Mouse (Mus musculus) monocyte, adult 2 months (primary cell): ENCODE results near the gene Mtg2.
A peak's percentile ranks its signal among the peaks of the same experiment; 100 is the strongest.

Experiments
- DNase-seq, 2 experiments: peaks; one replicate each; pipeline ENCODE4 v3.0.0; 2022; ENCODE audit warnings: low spot score in 2 of 2, low read depth in 1 of 2

Gene Mtg2

DNA sequence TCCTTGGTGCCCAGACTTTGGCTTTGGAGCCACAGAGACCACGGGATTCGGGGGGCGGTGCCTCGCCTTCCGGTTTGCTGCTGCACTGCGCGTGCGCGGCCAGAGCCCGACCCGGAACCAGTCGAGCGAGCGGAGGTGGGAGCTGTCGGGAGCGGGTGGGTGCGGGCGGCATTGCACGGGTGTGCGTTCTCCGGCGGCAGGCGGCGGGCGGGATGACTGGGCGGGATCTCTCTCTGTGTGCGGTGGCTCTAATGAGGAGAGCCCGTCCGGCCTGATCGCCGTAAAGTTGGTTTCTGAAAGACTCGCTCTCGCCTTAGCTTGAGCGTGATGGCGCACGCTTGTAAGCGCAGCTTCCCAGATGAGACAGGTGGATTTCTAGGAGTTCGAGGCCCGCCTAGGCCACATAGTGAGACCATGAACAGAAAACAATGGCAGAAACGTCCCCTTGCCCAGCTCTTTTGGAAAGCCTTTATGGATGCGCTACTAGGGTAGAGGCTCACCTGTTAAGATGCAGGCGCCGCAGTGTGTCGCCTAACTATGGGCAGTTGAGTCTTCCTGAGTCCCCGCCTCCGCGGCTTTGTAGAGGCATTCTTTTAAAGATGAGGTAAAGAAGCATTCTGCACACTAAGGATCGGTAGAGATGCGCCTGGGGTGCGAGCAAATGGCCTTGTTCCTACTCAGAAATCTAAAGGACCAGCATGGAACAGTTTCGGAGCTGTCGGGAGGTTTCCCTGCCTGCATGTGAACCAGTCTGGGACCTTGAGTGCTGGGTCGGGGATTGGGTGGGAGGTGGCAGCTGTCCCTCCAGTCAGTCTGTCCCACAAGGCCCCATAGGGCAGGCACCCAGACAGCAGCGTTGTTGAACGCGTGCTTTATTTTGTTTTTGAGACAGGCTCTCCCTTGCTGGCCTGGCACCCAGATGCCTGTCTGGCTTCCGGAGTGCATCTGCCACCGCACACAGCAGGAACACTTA is at the start of gene Mtg2:
Gene Mtg2 (plus strand): TSS at position 108 of the 973 bp plus-strand sequence.
- peak; percentile 73 to 88 for DNase-seq

DNA sequence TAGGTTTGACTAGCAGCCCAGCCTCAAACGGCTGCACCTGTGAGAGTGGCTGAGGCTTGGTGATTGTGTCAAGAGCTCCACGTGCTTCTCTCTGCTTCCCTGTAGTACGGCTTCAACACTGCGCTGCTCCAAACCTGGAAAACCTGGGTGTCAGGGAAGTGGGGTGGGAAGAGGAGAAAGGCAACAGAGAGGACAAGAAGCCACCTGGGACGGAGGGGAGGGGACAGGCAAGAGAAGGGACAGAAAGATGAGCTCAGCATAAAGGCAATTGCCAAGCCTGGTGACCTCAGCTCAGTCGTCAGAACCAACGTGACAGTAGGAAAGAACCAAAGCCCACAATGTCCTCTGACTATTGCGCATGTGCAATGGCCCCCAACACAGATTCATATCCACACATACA is 49.5 kb upstream of the Mtg2 start:
- no peak for DNase-seq

DNA sequence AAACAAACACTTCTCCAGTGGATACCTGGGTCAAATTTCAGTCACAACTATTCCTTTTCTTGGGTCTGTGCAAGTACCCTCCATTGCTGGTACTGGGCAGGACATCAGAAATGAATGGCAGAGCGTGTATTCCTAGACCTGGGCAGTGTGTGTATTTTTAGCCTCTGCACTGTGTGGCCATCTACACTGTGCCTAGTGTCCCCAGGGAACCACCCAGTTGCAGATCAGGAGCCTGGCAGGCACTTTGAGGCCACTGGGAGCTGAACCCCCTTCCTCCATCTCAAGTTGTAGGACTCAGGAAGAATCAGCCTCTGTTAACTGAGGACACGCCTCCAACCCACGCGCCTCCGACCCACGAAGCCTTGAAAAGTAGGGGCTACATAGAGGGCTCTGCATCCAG is 47.6 kb upstream of the Mtg2 start:
- no peak for DNase-seq

DNA sequence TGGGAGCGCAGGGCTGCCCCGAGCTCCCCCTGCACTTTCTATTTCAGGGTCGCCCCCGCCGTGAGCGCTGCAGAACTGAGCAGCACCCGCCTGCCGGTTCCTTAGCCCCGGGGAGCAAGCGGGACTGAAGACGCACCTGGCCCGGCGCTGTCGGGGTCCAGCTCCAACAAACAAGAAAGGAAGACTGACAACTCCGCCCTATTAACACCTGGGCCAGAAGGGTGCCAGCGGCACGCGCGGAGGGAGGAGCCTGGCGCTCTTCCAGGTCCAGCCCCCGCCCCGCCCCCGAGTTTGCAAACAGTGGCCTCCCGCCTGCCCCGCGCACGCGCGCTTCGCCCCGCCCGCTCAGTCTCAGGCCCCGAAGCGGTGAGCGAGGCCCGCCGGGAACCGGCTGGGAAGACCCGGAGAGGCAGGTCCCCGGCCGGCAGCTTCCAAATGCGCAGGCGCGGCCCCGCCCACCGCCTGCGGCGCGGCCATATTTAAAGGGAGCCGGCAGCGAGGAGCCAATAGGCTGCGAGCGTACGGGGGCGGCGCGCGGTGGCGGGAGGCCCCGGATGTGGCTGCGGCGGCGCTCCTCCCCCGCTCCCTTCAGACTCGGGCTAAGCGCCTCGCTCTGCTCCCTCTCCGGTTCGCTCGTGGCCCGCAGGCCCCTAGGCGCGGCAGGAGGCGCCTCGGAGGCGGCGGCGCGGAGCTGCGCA is 45.8 kb upstream of the Mtg2 start, which contains the start of gene Lsm14b:
Gene Lsm14b (plus strand): TSS at position 587 of the 698 bp plus-strand sequence.
- DNase-seq, result peak; percentile 96 to 97

DNA sequence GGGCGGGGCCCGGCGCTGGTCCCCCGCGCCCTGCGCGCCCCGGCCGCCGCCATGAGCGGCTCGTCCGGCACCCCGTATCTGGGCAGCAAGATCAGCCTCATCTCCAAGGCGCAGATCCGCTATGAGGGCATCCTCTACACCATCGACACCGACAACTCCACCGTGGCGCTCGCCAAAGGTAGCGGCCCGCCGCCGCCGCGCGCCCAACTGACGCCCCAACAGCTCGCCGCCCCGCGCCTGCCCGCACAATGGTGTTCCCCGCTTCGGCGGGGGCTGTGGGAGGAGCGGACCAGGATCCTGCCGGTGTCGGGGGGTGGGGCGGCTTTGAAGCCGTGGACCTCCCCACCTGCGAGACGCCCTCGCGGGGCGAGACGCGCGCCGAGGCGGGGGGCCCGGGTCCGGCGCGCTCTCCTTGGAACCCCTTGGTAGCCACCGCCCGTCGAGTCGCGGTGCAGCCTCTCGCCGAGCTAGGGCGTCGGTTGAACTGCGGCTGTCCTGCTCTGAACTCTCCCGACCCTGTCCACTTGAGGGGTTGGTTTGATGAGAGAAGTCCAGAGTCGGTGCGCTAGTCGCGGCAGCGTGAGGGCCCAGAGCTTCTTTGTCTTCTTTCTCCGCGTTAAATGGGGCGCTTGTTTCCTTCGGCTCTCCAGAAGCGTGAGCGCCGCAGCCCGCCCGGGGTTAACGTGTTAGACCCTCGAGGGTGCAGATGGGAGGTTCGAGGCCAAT is 45.1 kb upstream of the Mtg2 start:
- DNase-seq, result no peak

DNA sequence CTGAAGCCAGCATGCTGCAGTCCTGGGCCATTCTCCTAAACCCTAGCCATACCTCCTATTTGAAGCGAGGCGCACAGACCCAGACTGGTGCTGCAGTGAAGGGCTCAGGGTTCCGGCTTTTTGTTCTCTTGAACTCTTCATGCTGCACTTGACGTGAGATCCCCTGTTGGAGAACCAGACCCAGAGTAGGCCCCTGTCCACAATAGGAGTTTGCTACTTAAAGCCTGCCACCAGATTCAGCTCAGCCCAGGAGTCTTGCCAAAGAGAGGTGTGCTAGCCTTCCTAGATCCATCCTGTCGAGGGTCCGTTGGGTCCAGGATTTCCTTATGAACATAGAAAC is 44.6 kb upstream of the Mtg2 start:
- no peak for DNase-seq

DNA sequence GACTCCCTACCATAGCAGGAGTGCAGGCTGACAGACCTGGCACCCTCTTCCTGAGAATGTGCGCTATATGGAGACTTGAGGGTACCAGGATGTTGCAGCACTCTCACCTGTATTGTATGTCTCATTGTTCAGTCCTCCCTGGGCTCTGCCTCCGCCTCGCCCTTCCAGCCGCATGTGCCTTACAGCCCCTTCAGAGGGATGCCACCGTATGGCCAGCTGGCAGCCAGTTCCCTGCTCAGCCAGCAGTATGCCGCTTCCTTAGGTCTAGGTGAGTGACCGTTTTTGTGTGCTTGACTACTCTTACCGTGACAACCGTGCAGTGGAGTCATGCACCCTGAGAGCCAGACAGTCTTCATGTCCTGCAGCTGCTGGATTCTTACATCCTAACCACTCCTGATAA is 42.6 kb upstream of the Mtg2 start:
- DNase-seq, result no peak

DNA sequence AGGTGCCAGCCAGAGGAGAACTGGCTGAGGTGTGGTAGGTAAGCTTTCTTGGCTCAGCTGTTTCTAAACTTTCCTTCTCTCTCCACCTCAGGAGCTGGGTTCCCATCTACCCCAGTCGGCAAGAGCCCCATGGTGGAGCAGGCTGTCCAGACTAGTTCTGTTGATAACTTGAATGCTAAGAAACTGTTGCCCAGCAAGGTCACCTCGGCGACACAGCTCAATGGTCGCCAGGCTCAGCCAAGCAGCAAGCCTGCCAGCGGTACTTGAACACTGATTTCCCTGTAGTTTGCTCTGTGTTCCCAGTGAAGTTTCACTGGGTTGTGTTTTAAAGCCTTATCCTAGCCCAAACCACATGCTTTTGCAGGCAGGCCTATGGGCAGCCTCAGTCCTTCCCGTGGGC is 39.1 kb upstream of the Mtg2 start:
- no peak for DNase-seq

DNA sequence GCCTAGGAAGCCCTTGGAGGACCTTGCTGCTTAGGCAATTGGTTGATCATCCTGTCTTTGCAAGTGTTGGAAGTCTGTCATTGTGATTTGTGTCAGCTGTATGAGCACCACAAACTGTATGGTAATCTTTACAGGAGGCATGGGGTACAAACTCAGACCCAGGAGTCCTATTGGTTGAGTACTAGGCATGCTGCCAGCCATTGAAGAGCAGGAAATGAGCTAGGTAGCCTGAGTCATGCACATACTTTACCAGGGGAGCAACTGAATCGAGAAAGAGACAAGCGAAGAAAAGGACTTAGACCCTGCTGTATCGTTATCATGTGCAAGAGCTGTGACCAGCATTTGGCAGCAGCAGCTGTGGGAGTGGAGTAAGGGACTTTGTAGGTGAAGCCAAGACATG is 37.5 kb upstream of the Mtg2 start:
- no peak for DNase-seq

DNA sequence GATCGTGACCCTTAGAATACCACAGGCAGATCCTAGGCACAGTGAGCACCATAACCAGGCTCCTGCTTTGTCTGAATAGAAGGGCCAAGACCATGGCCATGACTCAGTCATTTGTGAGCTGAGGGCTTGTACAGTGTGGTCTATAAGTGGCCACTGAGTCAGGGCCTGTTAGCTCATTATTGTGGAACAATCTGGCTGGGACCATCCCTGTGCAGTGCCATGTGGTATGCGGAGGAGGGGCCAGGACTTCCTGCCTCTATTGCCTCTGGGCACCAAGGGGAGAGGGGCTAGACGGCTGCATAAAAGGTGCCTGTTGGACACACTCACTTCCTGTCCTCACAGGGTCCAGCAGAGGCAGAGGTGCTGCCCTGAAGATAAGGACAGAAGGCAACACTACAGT is 36.4 kb upstream of the Mtg2 start:
- DNase-seq, result no peak

DNA sequence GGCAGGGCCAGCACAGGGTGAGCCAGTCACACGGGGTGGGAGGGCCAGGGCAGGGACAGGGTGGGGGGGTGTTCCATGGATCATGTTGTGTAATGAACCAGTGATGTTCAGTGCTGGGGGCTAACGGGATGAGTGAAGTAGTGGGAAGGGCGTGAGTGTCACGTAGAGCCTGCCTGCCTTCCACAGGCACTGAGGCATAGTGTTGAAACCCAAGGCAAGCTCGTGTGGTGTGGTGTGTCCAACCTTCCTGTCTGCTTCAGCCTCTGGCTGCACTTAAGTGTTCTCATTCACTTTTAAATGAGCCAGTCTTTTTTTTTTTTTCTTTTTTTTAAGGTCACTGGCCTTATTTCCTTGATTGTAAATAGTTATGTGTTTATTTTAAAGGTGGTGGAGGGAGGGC is 35.6 kb upstream of the Mtg2 start:
- DNase-seq, result no peak

DNA sequence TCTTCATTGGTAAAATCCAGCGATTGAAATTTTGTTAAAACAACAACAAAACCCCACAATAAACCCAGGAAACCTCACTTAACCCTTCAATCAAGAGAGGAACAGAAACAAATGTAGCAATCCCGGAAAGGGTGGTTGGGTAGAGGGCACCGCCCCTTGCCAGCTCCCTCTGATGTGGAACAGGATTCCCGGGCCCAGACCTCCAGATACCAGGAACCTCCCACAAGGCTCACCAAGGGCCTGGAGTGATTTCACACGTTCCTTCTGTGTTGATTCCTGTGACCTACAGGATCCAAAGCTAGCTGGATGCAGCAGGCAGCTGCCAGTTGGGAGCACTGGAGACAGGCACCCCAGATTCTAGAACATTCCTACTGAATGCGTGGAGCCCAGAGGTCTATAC is 30.0 kb upstream of the Mtg2 start:
- peak in 1 of 2 experiments; percentile 47 for DNase-seq

DNA sequence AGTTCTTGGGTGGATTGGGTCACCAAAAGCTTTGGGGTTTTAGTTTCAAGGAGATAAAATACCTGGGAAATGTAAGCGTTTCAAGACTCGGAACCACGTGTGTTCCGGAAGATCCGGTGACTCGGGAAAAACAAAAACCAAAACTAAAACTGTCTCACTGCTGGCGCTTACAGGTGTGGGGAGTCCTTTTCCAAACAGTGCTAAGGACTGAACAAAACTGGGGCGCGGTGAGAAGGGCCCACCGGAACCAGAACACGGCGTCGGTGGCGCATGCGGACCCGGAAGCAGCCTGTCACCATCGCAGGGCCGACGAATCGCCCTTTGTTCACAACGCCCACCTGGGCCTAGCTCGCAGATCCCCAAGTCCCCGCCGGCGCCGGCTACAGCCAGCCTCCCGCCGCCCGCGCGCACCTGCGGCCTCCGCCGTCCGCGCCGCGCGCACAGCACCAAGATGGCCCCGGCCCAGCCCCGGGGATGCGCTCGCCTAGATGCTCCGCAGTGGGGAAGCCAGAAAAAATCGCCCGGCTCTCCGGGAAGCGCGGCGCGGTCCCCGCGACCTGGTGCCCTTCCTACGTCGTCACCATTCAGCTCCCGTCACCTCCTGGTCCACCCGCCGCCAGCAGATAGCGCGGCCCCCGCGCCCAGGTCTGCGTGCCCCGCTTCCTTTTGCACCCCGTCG is 28.7 kb upstream of the Mtg2 start:
- no peak for DNase-seq

DNA sequence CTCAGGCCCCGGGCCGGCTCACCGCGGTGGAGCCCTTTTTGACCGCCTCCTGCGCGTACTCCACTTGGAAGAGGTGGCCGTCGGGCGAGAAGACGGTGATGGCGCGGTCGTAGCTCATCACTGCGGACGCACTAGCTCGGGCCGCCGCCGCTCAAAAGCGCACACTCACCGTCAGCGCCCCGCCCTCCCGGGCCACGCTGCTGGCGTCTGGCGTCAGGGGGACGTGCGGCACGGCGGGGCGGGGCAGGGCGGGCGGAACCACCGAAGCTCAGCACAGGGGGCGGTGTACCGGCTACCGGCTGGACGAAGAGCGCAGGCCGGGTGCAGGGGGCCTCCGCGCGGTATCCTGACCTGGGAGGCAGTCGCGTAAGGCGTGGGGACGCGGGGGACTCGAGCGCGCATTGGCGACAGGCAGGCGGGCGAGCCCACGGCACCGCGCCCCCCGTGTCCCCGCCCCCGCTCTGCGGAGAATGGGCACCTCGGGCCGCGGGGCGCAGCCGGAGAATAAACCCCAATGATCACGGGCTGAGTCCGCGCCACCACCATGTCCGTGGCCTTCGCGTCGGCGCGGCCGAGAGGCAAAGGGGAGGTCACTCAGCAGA is 28.0 kb upstream of the Mtg2 start, which contains the start of the genes Psma7 and Ss18l1:
Gene Psma7 (minus strand): TSS at position 178 of the 602 bp plus-strand sequence.
Gene Ss18l1 (plus strand): TSS at position 254 of the 602 bp plus-strand sequence.
- peak; percentile 57 to 81 for DNase-seq

DNA sequence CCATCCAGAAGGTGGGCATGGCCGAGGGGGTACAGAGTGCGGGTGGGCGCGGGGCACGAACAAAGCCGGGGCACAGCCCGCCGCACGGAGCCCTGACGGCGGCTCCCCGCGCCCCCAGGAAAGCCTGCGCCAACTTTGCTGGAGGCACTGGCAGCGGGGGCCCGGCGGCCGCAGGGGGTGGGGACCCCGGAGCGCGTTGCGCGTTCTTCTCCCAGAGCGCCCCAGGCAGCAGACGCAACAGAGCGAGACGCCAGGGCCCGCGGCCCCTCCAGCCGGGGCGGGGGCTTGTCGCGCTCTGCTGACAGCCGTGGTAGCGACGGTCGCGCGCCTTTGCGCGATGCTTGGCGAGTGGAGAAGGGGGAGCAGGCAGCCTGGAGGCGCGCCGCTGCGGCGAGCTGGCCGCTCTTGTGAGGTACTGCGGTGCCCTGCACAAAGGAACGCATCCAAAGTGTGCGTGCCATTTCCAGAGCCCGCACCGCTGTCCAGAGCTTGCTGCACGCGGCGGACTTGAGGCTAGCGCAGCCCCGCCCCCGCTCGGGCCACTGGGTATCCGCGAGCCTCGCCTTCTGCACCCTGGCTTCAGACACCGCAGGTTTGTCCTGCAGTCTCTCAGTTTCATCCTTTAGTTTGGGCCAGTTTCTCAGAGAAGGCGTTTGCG is 27.4 kb upstream of the Mtg2 start:
- DNase-seq, result no peak

DNA sequence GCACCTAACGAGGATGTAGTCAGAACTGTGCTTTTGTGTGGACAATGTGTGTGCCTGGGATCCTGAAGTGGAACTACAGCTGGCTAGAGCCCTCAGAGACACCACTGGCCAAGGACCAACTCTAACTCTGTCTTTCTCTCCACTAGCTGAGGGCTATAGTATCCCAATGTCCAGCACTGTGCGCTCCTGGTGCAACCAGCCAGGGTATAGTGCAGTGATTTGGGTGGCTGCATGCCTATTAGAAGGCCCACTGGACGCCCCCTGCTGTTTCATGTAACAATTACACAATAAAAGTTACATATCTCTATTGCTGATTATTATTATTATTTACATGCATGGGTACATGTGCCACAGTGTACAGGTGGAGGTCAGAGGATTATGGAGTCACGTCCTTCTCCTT is 25.1 kb upstream of the Mtg2 start:
- no peak for DNase-seq

DNA sequence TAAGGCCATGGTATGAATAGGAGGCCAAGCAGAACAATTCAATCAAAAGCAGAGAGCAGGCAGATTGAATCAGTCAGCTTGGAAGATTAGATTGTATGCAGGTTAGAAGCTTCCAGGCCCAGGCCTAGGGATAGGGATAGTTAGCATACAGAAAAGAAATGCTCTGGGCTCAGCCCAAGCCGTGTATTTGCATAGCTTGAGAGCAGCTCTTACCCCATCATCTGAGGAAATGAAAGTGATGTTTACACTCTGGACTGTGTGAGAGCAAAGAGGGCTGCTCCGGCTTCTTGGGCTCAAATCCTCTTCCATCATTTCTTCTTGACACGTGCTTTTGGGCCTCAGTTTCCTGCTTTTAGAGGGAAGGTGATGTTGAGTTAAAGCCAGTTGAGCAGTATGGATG is 22.8 kb upstream of the Mtg2 start:
- no peak for DNase-seq

DNA sequence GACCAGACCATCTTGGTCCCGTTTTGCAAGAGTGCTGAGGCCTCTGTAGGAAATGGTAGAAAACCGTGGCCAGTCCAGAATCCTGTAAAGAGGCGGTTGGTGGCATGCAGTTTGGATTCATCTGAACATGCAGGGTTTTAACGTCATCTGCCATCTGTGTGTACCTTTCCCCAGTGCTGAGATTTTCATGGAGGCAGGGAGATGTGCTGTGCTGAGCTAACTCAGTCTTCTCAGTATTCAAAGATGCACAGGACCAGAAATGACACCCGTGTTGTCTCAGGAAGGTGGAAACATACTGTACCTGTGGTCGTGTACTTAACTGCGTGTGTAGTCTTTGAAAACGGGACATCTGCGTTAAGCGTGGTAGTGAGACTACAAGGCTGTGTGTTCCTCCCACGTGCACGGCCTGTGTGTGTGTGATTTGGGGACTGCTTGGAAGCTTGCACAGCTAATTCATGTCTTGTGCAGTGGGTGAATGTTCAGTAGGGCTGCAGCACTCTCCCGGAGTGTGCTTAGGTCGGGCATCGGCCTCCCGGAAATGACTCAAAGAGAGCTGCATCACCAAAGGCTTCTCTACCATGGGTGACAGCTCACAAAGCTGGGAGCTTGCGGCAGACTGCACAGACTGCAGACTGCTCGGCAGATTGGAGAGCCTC is 22.3 kb upstream of the Mtg2 start:
- DNase-seq, result no peak

DNA sequence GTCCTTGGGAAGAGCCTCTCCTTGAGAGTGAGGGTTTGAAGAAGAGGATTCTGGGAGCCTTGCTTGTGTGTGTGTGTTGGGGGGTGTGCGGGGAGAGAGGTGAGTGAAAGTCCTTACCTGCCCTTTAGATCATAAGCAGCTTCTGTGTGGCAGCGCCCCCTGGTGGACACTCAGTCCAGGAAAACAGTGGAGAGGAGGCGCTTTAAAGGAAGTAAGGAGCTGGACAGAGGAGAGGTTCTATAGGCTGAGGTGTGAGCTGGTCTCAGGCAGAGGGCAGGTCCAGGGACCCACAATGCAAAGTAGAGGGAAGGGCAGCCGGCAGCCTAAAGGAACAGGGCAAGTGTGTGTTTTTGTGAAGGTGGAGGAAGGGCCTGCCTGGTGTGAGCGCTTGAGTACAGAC is 19.4 kb upstream of the Mtg2 start:
- peak in 1 of 2 experiments; percentile 64 for DNase-seq
